In the genomic region with DNA sequence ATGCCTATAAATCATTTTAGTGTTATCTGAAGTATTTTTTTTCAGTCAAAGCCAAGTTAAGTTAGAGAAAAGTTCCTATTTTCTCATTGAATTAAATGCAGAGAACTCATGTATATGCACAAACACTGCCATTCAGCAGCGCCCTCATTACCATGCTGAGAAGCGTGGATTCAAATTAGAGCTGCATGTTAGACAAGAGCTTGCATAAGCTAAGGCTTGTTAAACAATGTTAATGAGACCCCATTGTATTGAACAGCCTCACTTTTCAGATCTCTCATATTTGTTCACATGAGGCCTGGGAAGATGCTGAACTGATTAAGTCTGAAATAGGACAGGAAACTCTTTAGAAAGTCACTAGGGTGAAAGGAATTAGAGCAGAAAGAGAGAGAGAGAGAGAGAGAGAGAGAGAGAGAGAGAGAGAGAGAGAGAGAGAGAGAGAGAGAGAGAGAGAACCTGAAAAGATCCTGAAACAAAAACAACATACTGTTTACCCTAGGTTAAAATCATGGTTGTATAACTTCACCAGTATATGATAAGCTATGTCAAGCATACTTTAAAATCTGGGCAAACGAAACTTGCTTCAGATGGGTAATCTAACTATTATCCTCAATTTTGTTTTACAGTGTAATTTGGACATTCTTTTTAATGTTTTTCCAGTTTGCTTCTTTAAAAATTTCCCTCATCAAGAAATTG, we compare ENCODE assay signal across 21 mouse cellular contexts.
A peak's percentile ranks its signal among the peaks of the same experiment; 100 is the strongest.
DNase-seq lines count a peak whose midpoint lies in the region; ATAC-seq lines count a peak whose summit lies in the region.
"Had no signal": no experiment of that assay in that cellular context is flagged by ENCODE, and none has a peak within 500 bp of the region (broad histone marks: within the 10 kb centered on the region; RNA-seq: fewer than 3 reads in every experiment).

No protein-coding gene starts in this region.

- no peaks in the 10 kb centered on the region for H3K27me3 ChIP-seq in midbrain, embryonic 13.5 days
- H3K27me3 ChIP-seq in midbrain, embryonic 16.5 days (ENCODE audit: control insufficient read depth, insufficient read depth, low read depth, low read length) = no peaks in the 10 kb centered on the region
- H3K27me3 ChIP-seq in forebrain, embryonic 14.5 days (replicated peaks; ENCODE audit: control insufficient read depth, insufficient read depth, low read length) = no peaks in the 10 kb centered on the region
- H3K27me3 ChIP-seq: limb, embryonic 13.5 days; megakaryocyte, embryonic 14.5 days had no signal

- H3K9ac ChIP-seq in midbrain, embryonic 13.5 days (replicated peaks) = no peak overlapping the region
- H3K9ac ChIP-seq in midbrain, embryonic 16.5 days (ENCODE audit: low read depth, low read length) = no peak overlapping the region
- no peak overlapping the region for H3K9ac ChIP-seq in forebrain, embryonic 14.5 days (ENCODE audit: low read length)
- H3K9ac ChIP-seq: limb, embryonic 13.5 days; liver, embryonic 14.5 days had no signal

- DNase-seq in embryo, embryonic 10 days (ENCODE audit: low spot score) = peak; percentile 7
- DNase-seq in embryo, embryonic 9.5 days (ENCODE audit: extremely low spot score) = no peak
- DNase-seq in forebrain, embryonic 14.5 days (ENCODE audit: low spot score) = peak; percentile 88
- peak; percentile 1 for DNase-seq in telencephalon, adult 2 months (ENCODE audit: low read depth, low spot score)
- DNase-seq in adipocyte (ENCODE audit: low spot score) = no peak
- DNase-seq in lung, postnatal 4 days = no peak
- DNase-seq: adrenal gland, adult 8-10 months; cerebellum, adult 18-20 months; gastrocnemius, postnatal 25 days; kidney, adult 18-20 months; kidney, postnatal 14 days; right cerebral cortex, postnatal 14 days; thymus, postnatal 14 days had no signal

- peak; percentile 86 for ATAC-seq in midbrain, embryonic 13.5 days
- ATAC-seq in midbrain, embryonic 16.5 days = no peak
- peak; percentile 97 for ATAC-seq in forebrain, embryonic 14.5 days
- ATAC-seq: CD4-positive, CD25-positive, alpha-beta regulatory T cell, adult 4 months; hindbrain, embryonic 16.5 days had no signal

- no peak overlapping the region for H3K4me2 ChIP-seq in midbrain, embryonic 13.5 days (replicated peaks)
- no peak overlapping the region for H3K4me2 ChIP-seq in midbrain, embryonic 16.5 days (ENCODE audit: low read length)
- H3K4me2 ChIP-seq in forebrain, embryonic 14.5 days (ENCODE audit: low read length) = no peak overlapping the region
- H3K4me2 ChIP-seq: limb, embryonic 13.5 days had no signal

- H3K4me1 ChIP-seq in midbrain, embryonic 13.5 days (replicated peaks) = no peaks in the 10 kb centered on the region
- H3K4me1 ChIP-seq in midbrain, embryonic 16.5 days (ENCODE audit: control insufficient read depth, insufficient read depth, low read length) = no peaks in the 10 kb centered on the region
- no peaks in the 10 kb centered on the region for H3K4me1 ChIP-seq in forebrain, embryonic 14.5 days (ENCODE audit: control insufficient read depth, insufficient read depth, low read length)
- H3K4me1 ChIP-seq: limb, embryonic 13.5 days; megakaryocyte, embryonic 14.5 days had no signal

- H3K4me3 ChIP-seq in midbrain, embryonic 13.5 days (replicated peaks) = no peak overlapping the region
- H3K4me3 ChIP-seq in midbrain, embryonic 16.5 days (ENCODE audit: low read depth, low read length) = no peak overlapping the region
- no peak overlapping the region for H3K4me3 ChIP-seq in forebrain, embryonic 14.5 days (ENCODE audit: low read depth, low read length)
- H3K4me3 ChIP-seq: limb, embryonic 13.5 days; megakaryocyte, embryonic 14.5 days had no signal

- no peak overlapping the region for H3K27ac ChIP-seq in midbrain, embryonic 13.5 days
- H3K27ac ChIP-seq in midbrain, embryonic 16.5 days (ENCODE audit: low read length) = no peak overlapping the region
- no peak overlapping the region for H3K27ac ChIP-seq in forebrain, embryonic 14.5 days (ENCODE audit: low read depth, low read length)
- H3K27ac ChIP-seq: limb, embryonic 13.5 days; liver, embryonic 14.5 days had no signal

- WGBS in midbrain, embryonic 13.5 days = 44% methylated on average over 3 of the region's 3 CpGs
- WGBS in midbrain, embryonic 16.5 days = 40% methylated on average over 3 of the region's 3 CpGs
- 11% methylated on average over 3 of the region's 3 CpGs for WGBS in forebrain, embryonic 14.5 days

- no peaks in the 10 kb centered on the region for H3K36me3 ChIP-seq in midbrain, embryonic 13.5 days
- no peaks in the 10 kb centered on the region for H3K36me3 ChIP-seq in midbrain, embryonic 16.5 days (ENCODE audit: control insufficient read depth, insufficient read depth, low read length)
- no peaks in the 10 kb centered on the region for H3K36me3 ChIP-seq in forebrain, embryonic 14.5 days (ENCODE audit: control insufficient read depth, insufficient read depth, low read length)
- H3K36me3 ChIP-seq: G1E; limb, embryonic 13.5 days had no signal

- H3K9me3 ChIP-seq in midbrain, embryonic 13.5 days = no peaks in the 10 kb centered on the region
- no peaks in the 10 kb centered on the region; the same call in 1 of the 2 replicates for H3K9me3 ChIP-seq in midbrain, embryonic 16.5 days (replicated peaks; ENCODE audit: control insufficient read depth, low read length, poor library complexity, severe bottlenecking)
- no peaks in the 10 kb centered on the region for H3K9me3 ChIP-seq in forebrain, embryonic 14.5 days (replicated peaks; ENCODE audit: control insufficient read depth, low read length)
- H3K9me3 ChIP-seq: limb, embryonic 13.5 days; megakaryocyte, embryonic 14.5 days had no signal

Comparison
In these comparisons a context has a peak if more than half of its experiments do, and no peak if none do; other contexts are left out.
1. DNase-seq: peak in embryo, embryonic 10 days (single experiment), forebrain, embryonic 14.5 days (single experiment) and telencephalon, adult 2 months (single experiment); none in embryo, embryonic 9.5 days (single experiment), adipocyte (single experiment) and lung, postnatal 4 days (0 of 2).